Mouse (Mus musculus) stomach, embryonic 14.5 days (tissue): Measurements from ENCODE around the gene Tssc4. TPM values are rescaled to one million over a fixed set of nuclear protein-coding genes. Genes with fewer than 3 reads are reported as not detected.

ENCODE experiments used
- ATAC-seq: fragments of 200-750 bp; cut with Nextera tagmentation; 2 replicates; pipeline ENCODE4 v1.8.0; 2017; ENCODE audit warnings: low read depth, moderate TSS enrichment; ENCODE audit not compliant: insufficient number of reproducible peaks, insufficient read depth, low FRiP score
- H3K27ac ChIP-seq: fragments of 300-500 bp; sonication (generic); 2 replicates; pipeline ENCODE4 v1.5.1; 2014; ENCODE audit warnings: mild to moderate bottlenecking, low read length, moderate library complexity, mixed read lengths
- H3K27me3 ChIP-seq: fragments of 300-500 bp; sonication (generic); 2 replicates; pipeline ENCODE4 v1.6.1; 2014; ENCODE audit warnings: low read length, control low read depth, mixed read lengths; ENCODE audit not compliant: control insufficient read depth, insufficient read depth
- H3K36me3 ChIP-seq: fragments of 300-500 bp; sonication (generic); 2 replicates; pipeline ENCODE4 v1.6.1; 2014; ENCODE audit warnings: mild to moderate bottlenecking, control low read depth, low read length, moderate library complexity, mixed read lengths; ENCODE audit not compliant: control insufficient read depth, insufficient read depth
- H3K4me1 ChIP-seq: fragments of 300-500 bp; sonication (generic); 2 replicates; pipeline ENCODE4 v1.6.1; 2014; ENCODE audit warnings: low read length, control low read depth, mixed read lengths; ENCODE audit not compliant: control insufficient read depth, insufficient read depth
- H3K4me2 ChIP-seq: fragments of 300-500 bp; sonication (generic); replicated peaks from 2 replicates; pipeline ENCODE4 v1.6.1; 2014; ENCODE audit warnings: low read depth, low read length, control low read depth
- H3K4me3 ChIP-seq: fragments of 300-500 bp; sonication (generic); 2 replicates; pipeline ENCODE4 v1.5.1; 2014; ENCODE audit warnings: low read depth, low read length, control low read depth
- H3K9ac ChIP-seq: fragments of 300-500 bp; sonication (generic); replicated peaks from 2 replicates; pipeline ENCODE4 v1.6.1; 2014; ENCODE audit warnings: low read depth, mild to moderate bottlenecking, control low read depth, low read length, moderate library complexity, mixed read lengths
- H3K9me3 ChIP-seq: fragments of 300-500 bp; sonication (generic); 2 replicates; pipeline ENCODE4 v1.6.1; 2016; ENCODE audit warnings: low read depth, low read length, control low read depth; ENCODE audit not compliant: control insufficient read depth
- WGBS: fragments of 180-500 bp; shearing (Covaris S2); extraction: QIAGEN DNeasy Blood & Tissue Kit; methylation state at CpG from one replicate; pipeline ENCODE4 v1.1.7; 2014; 5-methylcytosine and 5-hydroxymethylcytosine counted together
- polyA plus RNA-seq: library from polyadenylated mRNA; unstranded; fragments of >200 nt; fragmentation: Nextera tagmentation; extraction: Ambion mirVana; gene quantifications from 2 replicates; pipeline ENCODE4 v1.2.1, GENCODE M21; 2014

The Tssc4 gene
- polyA plus RNA-seq, 1 experiment from 2014 or later: 61.3 TPM

GRCm38 (mm10) chr7:143083708-143084107 is 14.7 kb downstream of the Tssc4 start:
- Histone ChIP-seq H3K27me3 (no peaks in the 10 kb centered on the region), H3K9me3 (no peaks in the 10 kb centered on the region), H3K4me2 (no peak overlapping the region), H3K4me1 (0 out of 2 replicates have a peak, but pooled peaks cover 6% of the 10 kb centered on the region), H3K9ac (no peak overlapping the region), H3K4me3 (no peak overlapping the region), H3K36me3 (peaks cover 5% of the 10 kb centered on the region), H3K27ac (no peak overlapping the region)
- ATAC-seq: no peak
- 83% methylated on average over 2 of the region's 2 CpGs for WGBS

GRCm38 (mm10) chr7:143086366-143086765 is 17.3 kb downstream of the Tssc4 start:
- Histone ChIP-seq H3K36me3 (no peaks in the 10 kb centered on the region; the same call in 1 of the 2 replicates), H3K4me1 (0 out of 2 replicates have a peak, but pooled peaks cover 6% of the 10 kb centered on the region), H3K9me3 (no peaks in the 10 kb centered on the region), H3K4me3 (peak overlapping the region; percentile 29), H3K27me3 (no peaks in the 10 kb centered on the region), H3K9ac (peak overlapping the region; percentile 34), H3K4me2 (peak overlapping the region; percentile 43), H3K27ac (peak overlapping the region; percentile 91)
- WGBS: 33% methylated on average over 2 of the region's 2 CpGs
- ATAC-seq: 0 out of 2 replicates have a peak, but pooled peaks have one; percentile 26

GRCm38 (mm10) chr7:143087070-143087579 is 18.1 kb downstream of the Tssc4 start:
- H3K4me1 ChIP-seq: 0 out of 2 replicates have a peak, but pooled peaks cover 6% of the 10 kb centered on the region
- no peaks in the 10 kb centered on the region for H3K9me3 ChIP-seq
- no peaks in the 10 kb centered on the region for H3K27me3 ChIP-seq
- H3K36me3 ChIP-seq: no peaks in the 10 kb centered on the region; the same call in 1 of the 2 replicates
- H3K27ac ChIP-seq: peak overlapping the region; percentile 91
- H3K9ac ChIP-seq: peak overlapping the region; percentile 34; the same call in 1 of the 2 replicates
- peak overlapping the region; percentile 29 for H3K4me3 ChIP-seq
- ATAC-seq: peak; percentile 91
- WGBS: 23% methylated on average over 4 of the region's 4 CpGs
- H3K4me2 ChIP-seq: peak overlapping the region; percentile 43

GRCm38 (mm10) chr7:143093847-143094246 is 24.8 kb downstream of the Tssc4 start:
- 61% methylated on average over 3 of the region's 3 CpGs for WGBS
- no peaks in the 10 kb centered on the region for H3K27me3 ChIP-seq
- H3K4me3 ChIP-seq: no peak overlapping the region
- no peak overlapping the region for H3K27ac ChIP-seq
- H3K9ac ChIP-seq: no peak overlapping the region; the same call in 1 of the 2 replicates
- no peak overlapping the region for H3K4me2 ChIP-seq
- no peaks in the 10 kb centered on the region for H3K36me3 ChIP-seq
- ATAC-seq: no peak
- H3K4me1 ChIP-seq: no peaks in the 10 kb centered on the region
- no peaks in the 10 kb centered on the region for H3K9me3 ChIP-seq

GRCm38 (mm10) chr7:143094592-143095553 is 25.8 kb downstream of the Tssc4 start, which contains the start of gene Trpm5:
Gene Trpm5 (minus strand): TSS chr7:143094642.
- 41% methylated on average over 10 of the region's 10 CpGs for WGBS
- Histone ChIP-seq H3K36me3 (no peaks in the 10 kb centered on the region), H3K27me3 (no peaks in the 10 kb centered on the region), H3K4me2 (no peak within 1 kb of the TSS), H3K4me3 (no peak within 1 kb of the TSS), H3K27ac (no peak within 1 kb of the TSS), H3K9ac (no peak within 1 kb of the TSS; the same call in 1 of the 2 replicates), H3K9me3 (no peaks in the 10 kb centered on the region), H3K4me1 (no peaks in the 10 kb centered on the region)
- peak; percentile 56; the same call in 1 of the 2 replicates for ATAC-seq

- H3K4me2 ChIP-seq: no peak overlapping the region
- H3K27ac ChIP-seq: no peak overlapping the region
- no peak overlapping the region for H3K9ac ChIP-seq
- H3K4me1 ChIP-seq: no peaks in the 10 kb centered on the region
- H3K27me3 ChIP-seq: no peaks in the 10 kb centered on the region
- ATAC-seq: 0 out of 2 replicates have a peak, but pooled peaks have one; percentile 34
- WGBS: 52% methylated on average over 1 of the region's 1 CpGs
- H3K36me3 ChIP-seq: no peaks in the 10 kb centered on the region
- H3K4me3 ChIP-seq: no peak overlapping the region
- no peaks in the 10 kb centered on the region for H3K9me3 ChIP-seq
Measured at GRCm38 (mm10) chr7:143095554-143095907, 26.5 kb downstream of the Tssc4 start.

- Histone ChIP-seq H3K4me2 (no peak overlapping the region), H3K4me3 (no peak overlapping the region), H3K27ac (no peak overlapping the region), H3K4me1 (no peaks in the 10 kb centered on the region), H3K27me3 (no peaks in the 10 kb centered on the region), H3K9ac (no peak overlapping the region), H3K9me3 (no peaks in the 10 kb centered on the region), H3K36me3 (no peaks in the 10 kb centered on the region)
- ATAC-seq: no peak
- WGBS: 71% methylated on average over 4 of the region's 4 CpGs
Measured at GRCm38 (mm10) chr7:143100759-143101158, 31.7 kb downstream of the Tssc4 start.

GRCm38 (mm10) chr7:143105258-143105897 is 36.3 kb downstream of the Tssc4 start:
- 61% methylated on average over 11 of the region's 11 CpGs for WGBS
- peaks cover 10% of the 10 kb centered on the region; the same call in 1 of the 2 replicates for H3K4me1 ChIP-seq
- H3K4me2 ChIP-seq: no peak overlapping the region
- no peaks in the 10 kb centered on the region for H3K36me3 ChIP-seq
- H3K9me3 ChIP-seq: no peaks in the 10 kb centered on the region
- no peak for ATAC-seq
- H3K27ac ChIP-seq: no peak overlapping the region
- H3K4me3 ChIP-seq: no peak overlapping the region
- no peak overlapping the region for H3K9ac ChIP-seq
- H3K27me3 ChIP-seq: peaks cover 22% of the 10 kb centered on the region
